Mouse (Mus musculus): Measurements from ENCODE around the gene Minpp1. TPM values are rescaled to one million over a fixed set of nuclear protein-coding genes. Genes with fewer than 3 reads are reported as not detected.
A peak's percentile ranks its signal among the peaks of the same experiment; 100 is the strongest.

Gene Minpp1
- polyA plus RNA-seq, 1 experiment from 2014 or later = 68.9 TPM

DNA sequence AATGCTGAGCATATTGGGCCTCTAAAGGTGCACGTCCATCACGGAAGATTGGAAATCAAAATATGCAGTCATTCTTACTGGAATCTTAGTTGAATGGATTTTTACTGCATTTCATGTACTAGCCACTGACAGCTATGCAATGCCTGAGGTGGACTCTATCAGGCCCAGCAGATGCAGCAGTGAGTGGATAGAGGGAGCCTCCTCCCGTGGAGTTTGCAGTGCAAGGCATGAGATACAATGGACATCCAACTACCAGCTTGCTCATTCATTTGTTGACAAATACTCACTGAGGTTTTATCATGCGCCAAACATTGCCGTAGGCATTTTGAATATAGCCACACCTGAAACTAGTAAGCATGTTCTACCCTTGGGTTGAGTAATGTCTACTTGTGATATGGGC, 18.2 kb upstream of the Minpp1 start:
- Histone ChIP-seq H3K4me3 (ENCODE audit: low read depth, low read length) (no peak overlapping the region), H3K4me1 (ENCODE audit: control insufficient read depth, insufficient read depth, low read length) (no peaks in the 10 kb centered on the region), H3K4me2 (no peak overlapping the region), H3K36me3 (ENCODE audit: control insufficient read depth, insufficient read depth, low read length) (no peaks in the 10 kb centered on the region), H3K9ac (ENCODE audit: low read length) (no peak overlapping the region), H3K27me3 (ENCODE audit: control insufficient read depth, insufficient read depth, low read length) (no peaks in the 10 kb centered on the region), H3K27ac (ENCODE audit: low read depth, low read length) (no peak overlapping the region), H3K9me3 (ENCODE audit: control insufficient read depth, low read length) (no peaks in the 10 kb centered on the region)
- 91% methylated on average over 5 of the region's 5 CpGs for WGBS
- ATAC-seq (ENCODE audit: low FRiP score) (no peak), DNase-seq (ENCODE audit: low spot score, missing footprints) (no peak)

GRCm38 (mm10) chr19:32470059-32470497, 15.5 kb upstream of the Minpp1 start:
- no peak overlapping the region for H3K4me2 ChIP-seq
- H3K9ac ChIP-seq (ENCODE audit: low read length) = no peak overlapping the region
- no peaks in the 10 kb centered on the region for H3K4me1 ChIP-seq (ENCODE audit: control insufficient read depth, insufficient read depth, low read length)
- DNase-seq (ENCODE audit: low spot score, missing footprints) = peak; percentile 91
- 49% methylated on average over 6 of the region's 6 CpGs for WGBS
- H3K9me3 ChIP-seq (ENCODE audit: control insufficient read depth, low read length) = no peaks in the 10 kb centered on the region
- ATAC-seq (ENCODE audit: low FRiP score) = no peak
- H3K27ac ChIP-seq (ENCODE audit: low read depth, low read length) = no peak overlapping the region
- no peaks in the 10 kb centered on the region for H3K36me3 ChIP-seq (ENCODE audit: control insufficient read depth, insufficient read depth, low read length)
- H3K27me3 ChIP-seq (ENCODE audit: control insufficient read depth, insufficient read depth, low read length) = no peaks in the 10 kb centered on the region
- H3K4me3 ChIP-seq (ENCODE audit: low read depth, low read length) = no peak overlapping the region

DNA sequence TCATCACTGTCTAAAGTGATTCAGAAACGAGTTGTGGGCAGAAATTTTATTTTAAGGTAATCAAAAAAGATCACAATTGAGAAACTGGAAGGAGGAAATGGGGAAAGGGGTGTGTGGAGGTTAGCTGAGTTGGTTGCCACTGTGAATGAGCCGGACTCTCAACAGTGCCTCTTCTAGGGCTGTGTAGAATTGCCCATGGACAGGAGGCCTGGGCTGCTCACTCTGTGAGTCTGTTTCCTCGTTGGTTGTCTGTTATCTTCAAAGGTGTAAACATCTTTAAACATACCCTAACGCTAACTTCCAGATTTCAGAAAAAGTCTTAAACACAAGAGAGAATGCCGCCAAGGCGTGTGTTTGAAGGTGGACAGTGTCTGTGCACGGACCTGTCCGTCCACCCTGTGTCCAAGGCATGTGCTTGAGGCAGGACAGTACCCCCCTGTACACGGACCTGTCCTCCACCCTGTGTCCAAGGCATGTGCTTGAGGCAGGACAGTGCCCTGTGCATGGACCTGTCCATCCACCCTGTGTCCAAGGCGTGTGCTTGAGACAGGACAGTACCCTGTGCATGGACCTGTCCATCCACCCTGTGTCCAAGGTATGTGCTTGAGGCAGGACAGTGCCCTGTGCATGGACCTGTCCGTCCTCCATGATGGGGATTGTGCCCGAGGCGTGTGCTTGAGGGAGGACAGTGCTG, 14.9 kb upstream of the Minpp1 start:
- peak; percentile 33; the same call in 1 of the 2 replicates for ATAC-seq (ENCODE audit: low FRiP score)
- no peak overlapping the region for H3K9ac ChIP-seq (ENCODE audit: low read length)
- H3K4me2 ChIP-seq = no peak overlapping the region
- H3K36me3 ChIP-seq (ENCODE audit: control insufficient read depth, insufficient read depth, low read length) = no peaks in the 10 kb centered on the region
- H3K27ac ChIP-seq (ENCODE audit: low read depth, low read length) = no peak overlapping the region
- DNase-seq (ENCODE audit: low spot score, missing footprints) = no peak
- no peak overlapping the region for H3K4me3 ChIP-seq (ENCODE audit: low read depth, low read length)
- 89% methylated on average over 13 of the region's 13 CpGs for WGBS
- H3K27me3 ChIP-seq (ENCODE audit: control insufficient read depth, insufficient read depth, low read length) = no peaks in the 10 kb centered on the region
- no peaks in the 10 kb centered on the region for H3K9me3 ChIP-seq (ENCODE audit: control insufficient read depth, low read length)
- H3K4me1 ChIP-seq (ENCODE audit: control insufficient read depth, insufficient read depth, low read length) = no peaks in the 10 kb centered on the region

- no peak overlapping the region for H3K9ac ChIP-seq (ENCODE audit: low read length)
- 84% methylated on average over 12 of the region's 12 CpGs for WGBS
- no peak for DNase-seq (ENCODE audit: low spot score, missing footprints)
- no peaks in the 10 kb centered on the region for H3K27me3 ChIP-seq (ENCODE audit: control insufficient read depth, insufficient read depth, low read length)
- H3K4me3 ChIP-seq (ENCODE audit: low read depth, low read length) = no peak overlapping the region
- H3K27ac ChIP-seq (ENCODE audit: low read depth, low read length) = no peak overlapping the region
- ATAC-seq (ENCODE audit: low FRiP score) = no peak
- no peaks in the 10 kb centered on the region for H3K4me1 ChIP-seq (ENCODE audit: control insufficient read depth, insufficient read depth, low read length)
- no peaks in the 10 kb centered on the region for H3K9me3 ChIP-seq (ENCODE audit: control insufficient read depth, low read length)
- no peak overlapping the region for H3K4me2 ChIP-seq
- no peaks in the 10 kb centered on the region for H3K36me3 ChIP-seq (ENCODE audit: control insufficient read depth, insufficient read depth, low read length)
These were observed 9.4 kb upstream of the Minpp1 start for GRCm38 (mm10) chr19:32476016-32476711.

GRCm38 (mm10) chr19:32476712-32477052, 8.9 kb upstream of the Minpp1 start:
- no peaks in the 10 kb centered on the region for H3K36me3 ChIP-seq (ENCODE audit: control insufficient read depth, insufficient read depth, low read length)
- ATAC-seq (ENCODE audit: low FRiP score) (no peak), DNase-seq (ENCODE audit: low spot score, missing footprints) (no peak)
- H3K27me3 ChIP-seq (ENCODE audit: control insufficient read depth, insufficient read depth, low read length) = no peaks in the 10 kb centered on the region
- no peaks in the 10 kb centered on the region for H3K9me3 ChIP-seq (ENCODE audit: control insufficient read depth, low read length)
- no peaks in the 10 kb centered on the region for H3K4me1 ChIP-seq (ENCODE audit: control insufficient read depth, insufficient read depth, low read length)
- no peak overlapping the region for H3K4me3 ChIP-seq (ENCODE audit: low read depth, low read length)
- WGBS = 88% methylated on average over 4 of the region's 4 CpGs
- no peak overlapping the region for H3K27ac ChIP-seq (ENCODE audit: low read depth, low read length)
- H3K4me2 ChIP-seq = no peak overlapping the region
- no peak overlapping the region for H3K9ac ChIP-seq (ENCODE audit: low read length)

DNA sequence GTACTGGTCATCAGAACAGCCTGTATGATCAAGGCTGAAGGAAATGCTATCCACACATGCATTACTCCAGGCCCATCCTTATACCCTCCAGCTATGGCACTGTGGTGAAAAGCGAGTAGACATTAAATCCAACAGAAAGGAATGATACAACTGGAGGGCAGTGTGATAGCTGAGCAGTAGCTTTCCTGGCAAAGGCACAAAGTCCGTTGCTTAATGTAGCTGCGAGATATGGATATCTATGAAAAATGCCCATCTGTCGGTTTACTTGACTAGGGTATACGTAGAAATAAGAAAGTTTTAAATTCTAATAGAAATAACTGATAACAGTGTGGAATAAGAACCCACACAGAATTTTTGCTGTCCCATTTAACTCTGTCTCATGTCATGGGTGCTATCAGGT, 5.3 kb upstream of the Minpp1 start:
- Histone ChIP-seq H3K4me2 (no peak overlapping the region), H3K9me3 (ENCODE audit: control insufficient read depth, low read length) (no peaks in the 10 kb centered on the region), H3K4me1 (ENCODE audit: control insufficient read depth, insufficient read depth, low read length) (peaks cover 3% of the 10 kb centered on the region), H3K36me3 (ENCODE audit: control insufficient read depth, insufficient read depth, low read length) (no peaks in the 10 kb centered on the region), H3K4me3 (ENCODE audit: low read depth, low read length) (no peak overlapping the region), H3K27ac (ENCODE audit: low read depth, low read length) (no peak overlapping the region), H3K27me3 (ENCODE audit: control insufficient read depth, insufficient read depth, low read length) (no peaks in the 10 kb centered on the region), H3K9ac (ENCODE audit: low read length) (no peak overlapping the region)
- ATAC-seq (ENCODE audit: low FRiP score) = no peak
- no peak for DNase-seq (ENCODE audit: low spot score, missing footprints)
- WGBS = 91% methylated on average over 5 of the region's 5 CpGs

DNA sequence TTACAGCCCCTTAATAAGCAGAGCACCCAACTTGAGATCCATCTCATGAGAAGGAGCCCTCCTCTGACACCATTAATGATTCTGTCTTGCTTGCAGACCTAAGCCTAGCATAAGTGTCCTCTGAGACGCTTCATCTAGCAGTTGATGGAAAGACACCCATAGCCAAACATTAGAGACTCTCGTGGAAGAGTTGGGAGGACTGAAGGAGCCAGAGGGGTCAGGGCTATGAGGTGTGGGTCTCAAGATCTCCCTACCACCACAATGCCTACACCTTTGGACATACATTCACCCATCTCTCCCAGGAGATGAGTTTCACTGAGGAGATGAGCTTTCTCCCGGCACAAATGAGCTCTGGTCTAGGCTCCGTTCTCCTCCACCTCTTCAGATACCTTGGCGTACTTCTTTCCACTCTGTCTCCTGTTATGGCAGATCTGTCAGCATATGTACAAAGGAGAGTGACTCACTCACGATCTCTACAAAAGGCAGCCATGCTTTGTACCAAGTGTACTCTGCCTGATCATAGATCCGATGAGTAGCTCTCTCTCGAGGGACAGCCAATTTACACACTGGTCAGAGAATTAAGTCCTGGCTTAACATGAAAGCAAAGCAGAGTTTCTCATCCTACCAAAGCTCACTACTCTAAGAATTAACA, 4.7 kb upstream of the Minpp1 start:
- ATAC-seq (ENCODE audit: low FRiP score) = no peak
- H3K4me1 ChIP-seq (ENCODE audit: control insufficient read depth, insufficient read depth, low read length) = peaks cover 3% of the 10 kb centered on the region

DNA sequence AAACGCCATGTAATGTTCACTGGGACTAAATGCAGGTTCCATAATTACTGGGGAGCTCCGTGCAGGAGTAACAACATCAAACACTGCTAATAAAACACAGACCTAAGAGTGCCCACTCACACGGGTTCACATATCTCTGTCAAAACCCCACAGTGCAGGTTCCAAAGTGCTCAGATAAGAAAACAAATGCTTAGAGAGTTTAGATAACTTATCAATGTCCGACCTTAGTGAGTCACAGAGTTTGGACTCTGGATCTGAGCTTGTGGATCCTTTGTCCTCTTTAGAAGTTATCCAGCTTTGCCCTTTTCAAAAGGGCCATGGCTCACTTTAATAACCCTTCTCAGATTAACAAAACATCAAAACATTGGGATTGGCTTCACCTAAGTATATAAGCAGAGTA, 4.1 kb upstream of the Minpp1 start:
- 83% methylated on average over 4 of the region's 4 CpGs for WGBS
- Histone ChIP-seq H3K9ac (ENCODE audit: low read length) (no peak overlapping the region), H3K27ac (ENCODE audit: low read depth, low read length) (no peak overlapping the region), H3K27me3 (ENCODE audit: control insufficient read depth, insufficient read depth, low read length) (no peaks in the 10 kb centered on the region), H3K9me3 (ENCODE audit: control insufficient read depth, low read length) (no peaks in the 10 kb centered on the region), H3K4me2 (no peak overlapping the region), H3K4me1 (ENCODE audit: control insufficient read depth, insufficient read depth, low read length) (peaks cover 4% of the 10 kb centered on the region), H3K4me3 (ENCODE audit: low read depth, low read length) (no peak overlapping the region), H3K36me3 (ENCODE audit: control insufficient read depth, insufficient read depth, low read length) (no peaks in the 10 kb centered on the region)
- no peak for DNase-seq (ENCODE audit: low spot score, missing footprints)
- ATAC-seq (ENCODE audit: low FRiP score) = no peak

More for the DNA sequence above, 4.7 kb upstream of the Minpp1 start:
- H3K27me3 ChIP-seq (ENCODE audit: control insufficient read depth, insufficient read depth, low read length) = no peaks in the 10 kb centered on the region
- H3K4me3 ChIP-seq (ENCODE audit: low read depth, low read length) = no peak overlapping the region
- 92% methylated on average over 8 of the region's 8 CpGs for WGBS
- H3K9me3 ChIP-seq (ENCODE audit: control insufficient read depth, low read length) = no peaks in the 10 kb centered on the region
- H3K9ac ChIP-seq (ENCODE audit: low read length) = no peak overlapping the region
- H3K36me3 ChIP-seq (ENCODE audit: control insufficient read depth, insufficient read depth, low read length) = no peaks in the 10 kb centered on the region
- H3K4me2 ChIP-seq = no peak overlapping the region
- H3K27ac ChIP-seq (ENCODE audit: low read depth, low read length) = no peak overlapping the region
- DNase-seq (ENCODE audit: low spot score, missing footprints) = no peak

All from midbrain, embryonic 11.5 days (tissue).